Mouse (Mus musculus) activated CD4-positive, CD25-positive, alpha-beta regulatory T cell, adult 4 months (primary cell): ENCODE results near the gene Pde4d. TPM values are rescaled to one million over a fixed set of nuclear protein-coding genes. Genes with fewer than 3 reads are reported as not detected.

Experiments
- ATAC-seq: one replicate; pipeline ENCODE4 v1.8.0; 2017
- polyA plus RNA-seq, 2 experiments: library from polyadenylated mRNA; unstranded; fragments of 100-300 nt; shearing (Covaris generic); gene quantifications; one replicate each; pipeline ENCODE4 v1.2.1; 2017

Pde4d gene
- polyA plus RNA-seq, 2 experiments from 2014 or later: 7.3 to 7.6 TPM

DNA sequence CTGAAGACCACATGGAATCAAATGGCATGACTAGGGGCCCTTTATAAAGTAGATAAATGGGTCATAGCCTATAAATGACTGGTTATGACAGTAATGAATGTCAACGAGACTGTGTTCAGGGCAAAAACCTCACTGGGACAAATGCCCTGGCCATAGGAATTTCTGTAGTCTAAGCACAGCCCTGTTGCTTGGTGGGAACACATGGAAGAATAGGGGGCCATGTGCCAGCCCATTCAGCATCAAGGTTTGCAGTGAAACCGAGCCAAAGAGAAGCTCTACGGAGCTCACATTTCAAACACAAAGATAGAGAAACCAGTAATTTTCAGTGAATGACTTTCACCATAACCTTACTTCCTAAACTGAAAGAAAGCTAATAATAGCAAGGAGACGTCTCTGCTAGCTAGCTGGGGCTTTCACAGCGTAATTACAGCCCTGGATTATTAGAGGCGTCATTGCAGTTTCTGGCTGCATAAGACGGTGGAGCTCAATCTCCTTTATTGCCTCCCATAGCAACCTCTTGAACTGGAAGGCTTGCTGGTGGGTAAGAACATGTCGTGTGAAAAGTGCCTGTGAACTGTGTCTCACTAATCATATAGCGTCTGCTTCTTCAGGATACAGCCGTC, 1533.2 kb downstream of the Pde4d start:
- ATAC-seq: no peak

DNA sequence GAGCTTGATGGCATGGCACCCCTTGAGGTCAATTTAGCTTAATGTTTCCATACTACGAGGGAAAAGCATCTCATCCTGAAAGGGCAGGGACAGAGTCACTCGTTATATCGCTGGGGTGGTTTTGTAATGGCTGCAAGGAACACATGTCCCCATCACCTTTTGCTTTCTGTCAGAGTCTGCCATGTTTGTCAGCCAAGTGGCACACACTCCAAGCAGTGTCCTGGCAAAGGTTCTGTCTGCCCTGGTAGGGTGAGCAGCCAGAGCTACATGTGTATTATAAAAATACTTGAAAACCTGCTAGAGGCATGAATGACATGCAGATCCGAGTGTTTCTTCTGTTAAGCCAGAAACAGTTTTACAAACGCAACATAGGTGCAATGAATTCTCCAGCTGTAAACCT, 1535.7 kb downstream of the Pde4d start:
- ATAC-seq: no peak

DNA sequence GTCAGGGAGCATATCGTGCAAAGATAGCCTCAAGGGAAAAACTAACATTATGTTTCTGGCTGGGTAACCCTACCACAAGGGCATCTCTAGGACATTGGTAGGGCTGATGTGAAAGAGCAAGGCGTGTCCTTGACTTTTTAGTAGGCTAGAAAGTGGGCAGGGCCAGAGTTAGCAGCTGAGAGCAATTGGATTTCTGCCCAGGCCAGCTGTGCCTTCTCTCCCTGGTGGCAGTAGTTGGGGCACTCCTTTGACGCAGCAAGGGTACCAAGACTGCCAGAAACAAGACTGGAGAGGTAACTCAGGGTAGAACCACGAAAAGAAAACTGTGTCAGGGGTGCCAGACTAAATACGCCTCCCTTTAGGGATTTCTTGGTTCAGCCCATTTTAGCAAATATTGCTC, 1536.1 kb downstream of the Pde4d start:
- no peak for ATAC-seq

DNA sequence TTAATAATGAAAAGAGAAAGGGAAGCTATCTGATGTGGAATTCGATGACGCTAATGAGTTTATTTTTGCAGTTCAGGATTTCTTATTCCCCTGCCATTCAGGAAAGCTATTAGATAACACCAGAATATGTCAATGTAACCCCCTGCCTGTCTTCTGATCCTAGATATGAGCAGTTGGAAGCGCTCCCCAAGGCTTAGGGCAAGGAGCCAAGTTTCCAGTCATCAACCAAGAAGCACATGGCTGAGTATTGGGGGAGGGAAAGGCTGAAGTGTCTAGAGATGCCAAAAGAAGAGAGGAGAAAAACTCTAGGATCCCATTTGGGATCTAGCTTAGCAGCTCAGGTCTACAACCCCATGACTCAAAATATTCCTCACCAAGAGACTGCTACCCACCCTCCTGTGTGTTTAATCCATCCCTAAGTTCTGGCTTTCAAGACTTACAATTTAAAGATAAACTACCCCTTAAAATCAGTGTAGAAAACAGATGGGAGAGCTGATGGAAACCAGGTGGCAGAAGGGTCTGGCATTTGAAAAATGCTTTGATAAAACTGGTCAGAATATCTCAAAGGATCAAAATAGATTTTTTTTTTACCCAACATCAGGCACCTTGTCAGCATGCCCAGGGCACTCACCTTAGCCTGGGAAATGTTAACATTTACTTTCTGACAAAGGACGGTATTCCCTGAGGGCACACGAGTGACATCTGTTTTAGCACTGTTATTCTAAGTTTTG, 1543.2 kb downstream of the Pde4d start:
- no peak for ATAC-seq

DNA sequence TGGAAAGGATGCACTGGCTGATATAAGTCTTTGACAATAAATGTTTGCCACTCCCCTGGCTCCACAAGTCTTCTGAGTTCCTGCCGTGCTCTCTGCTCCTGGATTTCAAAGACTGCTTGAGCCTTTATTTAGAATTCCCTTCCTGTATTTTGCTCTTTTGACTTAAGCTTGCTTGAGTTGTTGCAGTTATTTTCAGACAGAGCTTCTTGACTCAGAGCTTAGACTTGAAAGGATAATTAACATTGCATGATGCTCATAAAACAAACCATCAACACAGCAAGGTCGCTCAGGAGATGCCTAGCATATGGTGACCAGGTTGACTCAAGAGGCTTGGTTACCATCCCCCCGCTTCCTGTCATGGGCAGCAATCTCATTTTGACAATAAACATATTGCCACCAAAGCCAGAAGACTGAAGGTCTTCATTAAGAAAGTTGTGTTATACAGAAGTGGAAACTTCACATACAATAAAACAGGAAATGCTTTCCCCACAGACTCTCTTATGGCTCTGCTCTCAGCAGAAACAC, 1544.6 kb downstream of the Pde4d start:
- ATAC-seq: no peak

DNA sequence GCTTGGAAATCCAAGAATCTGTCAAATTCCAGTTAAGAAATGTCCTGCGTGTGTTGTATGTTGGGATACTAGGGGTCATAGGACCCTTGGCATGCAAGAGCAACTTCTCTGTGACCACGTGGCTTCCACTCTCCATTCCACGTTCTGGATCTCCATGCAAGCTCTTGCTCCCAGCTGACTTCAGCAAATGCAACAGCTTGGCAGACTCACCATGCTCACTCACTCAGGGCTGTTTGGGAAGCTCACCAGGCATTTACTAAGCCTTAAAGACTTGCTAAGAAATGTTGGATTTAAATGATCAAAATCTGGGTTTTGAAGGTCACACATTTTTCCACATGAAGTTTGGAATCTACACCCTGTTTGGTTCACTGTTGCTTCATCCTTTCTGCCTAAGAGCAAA, 1552.3 kb downstream of the Pde4d start:
- no peak for ATAC-seq

Other genes with a start within 250 kb of the Pde4d start
- gene Elovl7, start 235.5 kb upstream of the Pde4d start, polyA plus RNA-seq: under 1 TPM in 1 of 2 experiments, not detected in 1; 0.15 TPM
- 1 to 10 TPM in 1 of 2 experiments, under 1 TPM in 1; 0.57 to 3.1 TPM for gene Depdc1b, start 133.6 kb upstream of the Pde4d start, polyA plus RNA-seq